Mouse (Mus musculus) stomach, embryonic 15.5 days (tissue): ENCODE measurements around the gene Dedd. TPM values are rescaled to one million over a fixed set of nuclear protein-coding genes. Genes with fewer than 3 reads are reported as not detected.

ENCODE experiments used
- ATAC-seq: fragments of 200-750 bp; cut with Nextera tagmentation; 2 replicates; pipeline ENCODE4 v1.8.0; 2017; ENCODE audit warnings: low read depth, moderate number of reproducible peaks, moderate TSS enrichment; ENCODE audit not compliant: insufficient read depth, low FRiP score
- H3K27ac ChIP-seq: fragments of 300-500 bp; sonication (generic); 2 replicates; pipeline ENCODE4 v1.5.1; 2015; ENCODE audit warnings: mild to moderate bottlenecking, inconsistent platforms
- H3K27me3 ChIP-seq: fragments of 300-500 bp; sonication (generic); replicated peaks from 2 replicates; pipeline ENCODE4 v1.6.1; 2015; ENCODE audit warnings: inconsistent platforms
- H3K36me3 ChIP-seq: fragments of 300-500 bp; sonication (generic); 2 replicates; pipeline ENCODE4 v1.6.1; 2015; ENCODE audit warnings: inconsistent platforms
- H3K4me1 ChIP-seq: fragments of 300-500 bp; sonication (generic); 2 replicates; pipeline ENCODE4 v1.6.1; 2015; ENCODE audit warnings: inconsistent platforms
- H3K4me2 ChIP-seq: fragments of 300-500 bp; sonication (generic); 2 replicates; pipeline ENCODE4 v1.6.1; 2015; ENCODE audit warnings: mild to moderate bottlenecking, inconsistent platforms
- H3K4me3 ChIP-seq: fragments of 300-500 bp; sonication (generic); replicated peaks from 2 replicates; pipeline ENCODE4 v1.5.1; 2015; ENCODE audit warnings: inconsistent platforms
- H3K9ac ChIP-seq: fragments of 300-500 bp; sonication (generic); 2 replicates; pipeline ENCODE4 v1.6.1; 2015; ENCODE audit warnings: inconsistent platforms
- H3K9me3 ChIP-seq: fragments of 300-500 bp; sonication (generic); 2 replicates; pipeline ENCODE4 v1.6.1; 2016; ENCODE audit warnings: inconsistent platforms
- WGBS: fragments of 180-500 bp; shearing (Covaris S2); methylation state at CpG from one replicate; pipeline ENCODE4 v1.1.7; 2015; 5-methylcytosine and 5-hydroxymethylcytosine counted together
- polyA plus RNA-seq: library from polyadenylated mRNA; unstranded; fragments of >200 nt; fragmentation: Nextera tagmentation; extraction: Ambion mirVana; gene quantifications from 2 replicates; pipeline ENCODE4 v1.2.1, GENCODE M21; 2015

The Dedd gene
- polyA plus RNA-seq, 1 experiment from 2014 or later: 43.1 TPM

DNA sequence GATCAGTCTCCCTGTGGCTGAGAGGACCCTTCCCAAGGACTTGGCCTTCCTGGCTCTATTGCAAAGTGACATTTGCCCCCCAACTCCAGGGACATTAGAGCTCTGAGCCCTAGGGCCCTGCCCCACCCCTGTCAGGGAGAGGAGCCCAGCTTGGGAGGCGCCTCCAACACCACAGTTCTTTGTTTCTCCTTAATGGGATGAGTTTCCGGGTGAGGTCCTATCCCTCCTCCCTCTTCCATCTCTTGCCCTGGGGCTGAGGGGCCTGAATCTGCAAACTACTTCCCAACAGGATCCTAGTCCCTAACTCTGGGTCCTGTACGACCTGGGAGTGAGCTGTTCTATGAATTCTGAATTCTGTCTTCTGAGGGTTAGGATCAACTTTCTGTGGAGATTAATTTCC is 43.9 kb downstream of the Dedd start:
- Histone ChIP-seq H3K27ac (no peak overlapping the region), H3K4me3 (no peak overlapping the region; the same call in 1 of the 2 replicates), H3K27me3 (no peaks in the 10 kb centered on the region), H3K4me1 (peaks cover 14% of the 10 kb centered on the region), H3K9me3 (no peaks in the 10 kb centered on the region), H3K9ac (no peak overlapping the region), H3K4me2 (peak overlapping the region; percentile 17; the same call in 1 of the 2 replicates), H3K36me3 (no peaks in the 10 kb centered on the region)
- ATAC-seq: no peak
- WGBS: 71% methylated on average over 3 of the region's 3 CpGs

DNA sequence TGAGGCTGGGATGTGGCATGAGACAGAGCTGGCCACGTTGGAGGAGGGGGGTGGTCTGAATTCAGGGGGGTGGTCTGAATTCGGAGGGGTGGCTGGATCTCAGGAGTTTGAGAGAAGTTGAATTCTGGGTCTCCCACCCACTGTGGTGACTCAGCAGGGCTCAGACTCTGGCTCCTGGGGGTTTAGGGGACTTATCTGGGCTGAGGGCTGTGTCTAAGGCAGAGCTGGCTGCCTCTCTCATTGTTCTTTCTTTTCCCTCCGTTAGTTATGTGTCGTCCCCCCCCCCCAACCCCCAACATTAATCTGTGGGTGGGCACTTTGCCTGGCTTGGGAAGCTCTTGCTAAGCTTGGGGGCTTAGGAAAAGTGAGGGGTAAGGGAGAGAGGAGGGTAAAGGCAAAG is 45.0 kb downstream of the Dedd start:
- Histone ChIP-seq H3K9ac (no peak overlapping the region), H3K4me3 (no peak overlapping the region), H3K36me3 (no peaks in the 10 kb centered on the region), H3K27ac (peak overlapping the region; percentile 55; the same call in 1 of the 2 replicates), H3K27me3 (no peaks in the 10 kb centered on the region), H3K4me2 (peak overlapping the region; percentile 21), H3K9me3 (no peaks in the 10 kb centered on the region), H3K4me1 (peaks cover 14% of the 10 kb centered on the region)
- 13% methylated on average over 2 of the region's 4 CpGs for WGBS
- ATAC-seq: no peak

DNA sequence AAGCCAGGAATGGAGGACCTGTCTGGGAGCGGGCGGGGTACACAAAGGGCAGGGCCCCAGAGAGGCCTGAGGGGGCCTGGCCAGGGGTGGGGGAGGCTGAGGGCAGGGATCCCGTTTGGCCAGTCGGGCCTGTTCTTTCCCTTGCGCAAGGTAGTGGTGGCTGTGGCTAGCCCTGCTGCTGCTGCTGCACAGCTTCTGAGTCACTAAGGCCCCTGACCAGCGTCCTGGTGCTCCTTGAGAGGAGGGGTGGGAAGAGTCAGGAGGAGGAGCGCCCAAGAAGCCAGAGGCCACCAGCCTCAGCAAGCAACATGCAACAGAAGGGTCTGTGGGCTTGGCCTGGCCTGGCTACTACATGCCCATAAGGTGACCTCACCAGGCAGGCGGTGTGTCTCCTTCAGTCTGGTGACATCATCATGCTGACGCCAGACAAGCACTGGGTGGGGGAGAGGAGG is 46.7 kb downstream of the Dedd start:
- peaks cover 25% of the 10 kb centered on the region for H3K4me1 ChIP-seq
- H3K4me2 ChIP-seq: peak overlapping the region; percentile 4; the same call in 1 of the 2 replicates
- peak overlapping the region; percentile 63 for H3K27ac ChIP-seq
- no peak overlapping the region for H3K4me3 ChIP-seq
- no peaks in the 10 kb centered on the region for H3K36me3 ChIP-seq
- no peaks in the 10 kb centered on the region for H3K27me3 ChIP-seq
- ATAC-seq: peak; percentile 86
- 47% methylated on average over 9 of the region's 9 CpGs for WGBS
- no peak overlapping the region for H3K9ac ChIP-seq
- H3K9me3 ChIP-seq: no peaks in the 10 kb centered on the region

DNA sequence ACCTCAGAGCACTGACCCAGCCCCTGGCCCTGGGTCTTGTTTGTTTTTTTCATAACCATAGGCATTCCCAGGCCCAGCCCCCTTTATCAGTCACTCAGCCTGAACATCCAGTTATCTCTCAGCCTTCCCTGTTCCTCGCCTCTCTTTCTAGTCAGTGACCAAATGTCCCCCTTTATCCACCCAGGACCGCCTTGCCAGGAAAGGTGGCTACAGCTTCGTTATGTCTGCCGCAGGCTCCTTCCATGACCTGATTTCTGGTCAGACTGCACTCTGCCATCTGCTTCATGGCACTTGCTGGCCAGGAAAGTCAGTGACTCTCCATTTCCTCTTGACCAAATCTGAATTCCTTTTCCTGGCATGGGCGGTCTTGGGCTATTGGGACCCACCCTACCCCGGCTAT is 49.4 kb downstream of the Dedd start:
- no peak overlapping the region for H3K4me2 ChIP-seq
- no peak overlapping the region for H3K27ac ChIP-seq
- 75% methylated on average over 6 of the region's 6 CpGs for WGBS
- no peak for ATAC-seq
- no peaks in the 10 kb centered on the region for H3K27me3 ChIP-seq
- H3K9ac ChIP-seq: no peak overlapping the region
- H3K9me3 ChIP-seq: no peaks in the 10 kb centered on the region
- H3K4me3 ChIP-seq: no peak overlapping the region
- H3K4me1 ChIP-seq: peaks cover 25% of the 10 kb centered on the region
- no peaks in the 10 kb centered on the region for H3K36me3 ChIP-seq

DNA sequence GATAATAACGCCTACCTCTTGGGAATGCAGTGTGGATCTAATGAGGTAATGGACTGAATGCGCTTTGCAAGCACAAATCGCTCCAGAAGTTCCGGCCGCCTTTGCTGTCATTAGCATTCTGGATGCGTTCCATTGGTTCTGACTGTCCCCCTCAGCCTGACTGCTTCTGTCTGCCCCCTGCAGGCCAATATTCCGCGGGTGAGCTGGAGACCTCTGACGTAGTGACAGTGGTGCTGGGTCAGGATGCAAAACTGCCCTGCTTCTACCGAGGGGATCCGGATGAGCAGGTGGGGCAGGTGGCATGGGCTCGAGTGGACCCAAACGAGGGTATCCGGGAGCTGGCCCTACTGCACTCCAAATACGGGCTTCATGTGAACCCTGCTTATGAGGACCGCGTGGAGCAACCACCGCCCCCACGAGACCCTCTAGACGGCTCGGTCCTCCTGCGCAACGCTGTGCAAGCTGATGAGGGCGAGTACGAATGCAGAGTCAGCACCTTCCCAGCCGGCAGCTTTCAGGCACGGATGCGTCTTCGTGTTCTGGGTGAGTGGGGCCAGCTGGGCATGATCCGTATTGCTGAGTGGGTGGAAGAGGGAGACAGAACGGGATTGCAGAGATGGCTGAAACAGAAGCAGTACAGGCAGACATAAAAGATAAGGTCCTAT is 51.1 kb downstream of the Dedd start:
- Histone ChIP-seq H3K27me3 (no peaks in the 10 kb centered on the region), H3K4me3 (peak overlapping the region; percentile 25), H3K36me3 (no peaks in the 10 kb centered on the region), H3K9ac (no peak overlapping the region), H3K4me1 (peaks cover 17% of the 10 kb centered on the region), H3K9me3 (no peaks in the 10 kb centered on the region), H3K4me2 (peak overlapping the region; percentile 57), H3K27ac (peak overlapping the region; percentile 44; the same call in 1 of the 2 replicates)
- 0 out of 2 replicates have a peak, but pooled peaks have one; percentile 9 for ATAC-seq
- WGBS: 7% methylated on average over 31 of the region's 31 CpGs

DNA sequence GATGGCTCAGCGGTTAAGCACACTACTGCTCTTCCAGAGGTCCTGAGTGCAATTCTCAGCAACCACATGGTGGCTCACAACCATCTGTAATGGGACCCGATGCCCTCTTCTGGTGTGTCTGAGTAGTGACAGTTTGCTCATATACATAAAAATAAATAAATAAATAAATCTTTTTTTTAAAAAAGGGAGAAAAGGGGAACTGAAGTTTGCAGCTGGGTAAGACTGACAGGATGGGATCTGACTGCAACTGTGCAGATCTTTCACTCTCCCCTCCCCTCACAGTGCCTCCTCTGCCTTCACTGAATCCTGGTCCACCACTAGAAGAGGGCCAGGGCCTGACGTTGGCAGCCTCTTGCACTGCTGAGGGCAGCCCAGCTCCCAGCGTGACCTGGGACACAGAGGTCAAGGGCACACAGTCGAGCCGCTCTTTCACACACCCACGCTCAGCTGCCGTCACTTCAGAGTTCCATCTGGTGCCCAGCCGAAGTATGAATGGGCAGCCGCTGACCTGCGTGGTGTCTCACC is 53.2 kb downstream of the Dedd start:
- Histone ChIP-seq H3K4me3 (no peak overlapping the region), H3K4me1 (peaks cover 13% of the 10 kb centered on the region), H3K9me3 (no peaks in the 10 kb centered on the region), H3K4me2 (no peak overlapping the region), H3K27me3 (no peaks in the 10 kb centered on the region), H3K9ac (no peak overlapping the region), H3K36me3 (no peaks in the 10 kb centered on the region), H3K27ac (no peak overlapping the region)
- ATAC-seq: no peak
- WGBS: 86% methylated on average over 11 of the region's 11 CpGs

DNA sequence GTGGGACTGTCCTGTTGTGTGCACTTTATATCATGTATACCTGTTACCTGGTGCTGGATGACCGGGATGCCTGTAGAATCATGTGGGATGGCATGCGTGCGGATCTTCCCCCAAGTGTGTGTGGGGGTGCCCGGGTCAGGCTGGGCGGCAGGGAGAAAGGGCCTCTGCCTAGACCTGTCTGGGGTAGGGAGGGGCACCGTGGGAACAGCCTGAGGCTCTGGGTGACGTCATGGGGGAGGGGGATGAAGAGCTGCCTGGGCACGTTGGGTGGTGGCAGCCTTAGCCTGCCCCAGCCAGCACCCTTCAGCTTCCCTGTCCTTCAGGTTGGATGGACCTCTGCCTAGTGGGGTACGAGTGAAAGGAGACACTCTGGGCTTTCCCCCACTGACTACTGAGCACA is 55.4 kb downstream of the Dedd start:
- peak; percentile 8; the same call in 1 of the 2 replicates for ATAC-seq
- H3K27ac ChIP-seq: no peak overlapping the region
- no peak overlapping the region for H3K4me3 ChIP-seq
- H3K9ac ChIP-seq: no peak overlapping the region
- WGBS: 56% methylated on average over 9 of the region's 9 CpGs
- H3K27me3 ChIP-seq: no peaks in the 10 kb centered on the region
- H3K36me3 ChIP-seq: no peaks in the 10 kb centered on the region
- peaks cover 15% of the 10 kb centered on the region for H3K4me1 ChIP-seq
- no peak overlapping the region for H3K4me2 ChIP-seq
- no peaks in the 10 kb centered on the region for H3K9me3 ChIP-seq

DNA sequence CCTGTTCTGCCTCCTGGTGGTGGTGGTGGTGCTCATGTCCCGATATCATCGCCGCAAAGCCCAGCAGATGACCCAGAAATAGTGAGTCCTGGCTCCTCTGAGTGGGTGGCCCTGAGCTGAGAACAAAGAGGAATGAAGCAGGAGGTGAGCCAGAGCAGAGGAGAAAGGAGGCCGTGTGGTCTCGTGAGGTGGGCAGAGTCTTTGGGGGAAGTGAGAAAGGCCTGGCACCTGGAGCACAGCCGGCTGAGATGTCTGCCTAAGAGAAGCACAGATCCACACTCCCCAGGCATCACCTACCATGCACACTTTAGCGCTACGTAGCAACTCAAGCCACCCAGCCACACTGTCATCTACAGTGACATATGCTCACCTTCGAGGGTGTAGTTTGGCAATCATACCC is 56.2 kb downstream of the Dedd start:
- ATAC-seq: no peak
- Histone ChIP-seq H3K27ac (no peak overlapping the region), H3K9me3 (no peaks in the 10 kb centered on the region), H3K4me2 (no peak overlapping the region), H3K36me3 (no peaks in the 10 kb centered on the region), H3K27me3 (no peaks in the 10 kb centered on the region), H3K4me1 (peaks cover 8% of the 10 kb centered on the region), H3K4me3 (no peak overlapping the region), H3K9ac (no peak overlapping the region)
- WGBS: 63% methylated on average over 9 of the region's 9 CpGs

DNA sequence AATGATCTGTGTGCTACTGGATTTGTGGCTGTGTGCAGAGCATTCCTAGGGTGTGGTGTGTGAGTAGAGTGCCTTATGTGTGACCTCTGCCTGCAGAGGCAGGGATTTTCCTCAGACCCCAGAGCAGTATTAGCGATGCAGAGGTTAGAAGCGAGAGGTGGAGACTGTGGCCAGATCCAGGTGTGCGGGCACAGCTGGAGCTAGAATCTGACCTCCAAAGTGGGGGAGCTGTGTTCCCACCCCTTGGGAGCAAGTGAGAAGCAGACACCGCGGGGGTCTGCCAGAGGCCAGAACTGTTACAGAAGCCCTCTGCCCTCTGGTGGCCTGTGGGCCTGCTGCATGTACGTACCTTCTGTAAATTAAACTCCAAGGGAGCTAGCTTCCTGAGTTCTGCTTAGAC is 58.2 kb downstream of the Dedd start:
- H3K9me3 ChIP-seq: no peaks in the 10 kb centered on the region
- no peaks in the 10 kb centered on the region for H3K27me3 ChIP-seq
- no peak overlapping the region for H3K9ac ChIP-seq
- no peak overlapping the region for H3K4me2 ChIP-seq
- H3K4me3 ChIP-seq: no peak overlapping the region
- no peak overlapping the region for H3K27ac ChIP-seq
- H3K36me3 ChIP-seq: no peaks in the 10 kb centered on the region
- 28% methylated on average over 6 of the region's 6 CpGs for WGBS
- H3K4me1 ChIP-seq: peaks cover 4% of the 10 kb centered on the region; the same call in 1 of the 2 replicates
- no peak for ATAC-seq

DNA sequence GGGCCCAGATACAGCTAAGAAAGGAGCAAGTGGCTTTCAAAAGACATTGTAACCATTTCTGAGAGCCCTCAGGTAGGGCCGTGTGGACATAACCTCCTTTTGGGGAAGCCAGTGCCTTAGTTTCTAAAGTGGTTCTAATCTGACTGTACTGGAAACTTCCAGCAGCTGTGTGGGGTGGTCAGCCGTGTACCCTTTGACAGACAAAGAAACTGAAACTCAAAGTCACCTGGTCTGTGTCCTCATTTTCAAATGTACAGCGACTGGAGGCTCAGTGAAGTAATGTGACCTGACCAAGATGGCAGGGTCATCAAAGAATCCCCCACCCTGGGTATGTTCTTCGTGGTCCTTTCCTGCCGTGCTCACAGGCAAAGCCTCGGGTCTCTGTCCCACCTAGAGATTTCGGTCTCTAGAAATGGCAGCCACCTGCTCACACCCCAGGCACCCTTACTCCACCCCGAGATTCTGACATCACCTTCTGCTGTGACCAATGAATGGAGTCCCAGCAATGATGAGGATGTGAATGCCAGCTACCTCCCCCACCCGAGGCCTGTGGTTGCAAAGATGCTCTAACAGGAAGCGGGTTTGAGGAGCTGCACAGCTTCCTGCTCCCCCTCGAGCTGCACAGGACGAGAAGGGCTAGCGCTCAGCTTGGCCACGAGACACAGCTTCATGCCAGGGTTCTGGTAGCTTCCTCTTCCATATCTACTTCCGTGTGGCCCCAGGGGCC is 59.6 kb downstream of the Dedd start, which contains the start of gene Arhgap30:
Arhgap30 (plus strand) TSS at position 579 of the 727 bp plus-strand sequence.
- Histone ChIP-seq H3K9ac (no peak within 1 kb of the TSS), H3K4me1 (0 out of 2 replicates have a peak, but pooled peaks cover 4% of the 10 kb centered on the region), H3K9me3 (no peaks in the 10 kb centered on the region), H3K4me3 (peak within 1 kb of the TSS; percentile 13; the same call in 1 of the 2 replicates), H3K36me3 (no peaks in the 10 kb centered on the region), H3K4me2 (no peak within 1 kb of the TSS), H3K27me3 (no peaks in the 10 kb centered on the region), H3K27ac (peak within 1 kb of the TSS; percentile 40; the same call in 1 of the 2 replicates)
- peak; percentile 19; the same call in 1 of the 2 replicates for ATAC-seq
- WGBS: 76% methylated on average over 15 of the region's 15 CpGs

DNA sequence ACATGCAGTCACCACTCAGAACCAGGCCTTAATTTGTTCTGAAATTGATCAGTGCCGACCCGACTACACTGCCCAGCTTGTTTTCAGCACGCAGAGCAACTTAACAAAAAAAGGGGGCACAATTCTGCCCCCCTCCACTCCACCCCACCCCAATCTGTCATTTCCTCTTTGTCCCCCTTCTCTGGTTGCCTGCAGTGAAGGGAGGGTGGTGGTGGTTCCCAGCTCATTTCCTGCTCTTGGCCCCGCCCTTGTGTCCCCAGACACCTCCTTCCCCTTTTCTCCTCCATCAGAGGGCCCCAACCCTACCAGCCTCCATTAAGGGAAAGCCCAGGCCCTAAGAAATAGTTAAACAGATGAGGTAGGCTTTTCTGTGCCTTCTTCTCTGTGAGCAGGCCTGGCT is 61.2 kb downstream of the Dedd start:
- 0 out of 2 replicates have a peak, but pooled peaks cover 4% of the 10 kb centered on the region for H3K4me1 ChIP-seq
- 58% methylated on average over 4 of the region's 4 CpGs for WGBS
- no peak overlapping the region for H3K9ac ChIP-seq
- H3K4me2 ChIP-seq: no peak overlapping the region
- H3K4me3 ChIP-seq: no peak overlapping the region
- H3K9me3 ChIP-seq: no peaks in the 10 kb centered on the region
- no peaks in the 10 kb centered on the region for H3K36me3 ChIP-seq
- no peak overlapping the region; the same call in 1 of the 2 replicates for H3K27ac ChIP-seq
- 0 out of 2 replicates have a peak, but pooled peaks have one; percentile 14 for ATAC-seq
- H3K27me3 ChIP-seq: no peaks in the 10 kb centered on the region
